Mouse (Mus musculus): ENCODE results near the gene Tbl1xr1.

GRCm38 (mm10) chr3:22174232-22174631 is 97.8 kb downstream of the Tbl1xr1 start:
- no peak for TF ChIP-seq CTCF (IDR thresholded peaks at IDR 0.05)
- TF ChIP-seq POLR2A (IDR thresholded peaks at IDR 0.05; ENCODE audit: insufficient read depth, low read depth, low read length): no peak

All from heart, adult 2 months (tissue).